Mouse (Mus musculus): Measurements from ENCODE around the gene Stk35.
"Not testable (repeated sequence)": the region's sequence is repeated elsewhere in the genome, so short reads cannot be mapped to it uniquely, and the experiment has no call there.

- not testable (repeated sequence) for TF ChIP-seq CTCF (IDR thresholded peaks at IDR 0.05; ENCODE audit: insufficient read depth, low read length); POLR2A (IDR thresholded peaks at IDR 0.05; ENCODE audit: borderline replicate concordance, extremely low read depth, low read depth, low read length)
These were observed 48.8 kb downstream of the Stk35 start for GRCm38 (mm10) chr2:129849078-129849477.

All from lung, adult 2 months (tissue).